Mouse (Mus musculus): ENCODE data around the gene Edf1.

- TF ChIP-seq POLR2A (IDR thresholded peaks at IDR 0.05; ENCODE audit: extremely low read depth, insufficient read depth, low read length) (no peak), CTCF (IDR thresholded peaks at IDR 0.05; ENCODE audit: extremely low read depth, insufficient read depth, low read length) (no peak)
These were observed 20.5 kb downstream of the Edf1 start for GRCm38 (mm10) chr2:25577951-25578795.

All from cortical plate, adult 2 months (tissue).